Mouse (Mus musculus) liver, embryonic 15.5 days (tissue): ENCODE data around the gene Lamb1. TPM values are rescaled to one million over a fixed set of nuclear protein-coding genes. Genes with fewer than 3 reads are reported as not detected.

Source experiments
- ATAC-seq: fragments of 200-750 bp; cut with Nextera tagmentation; 2 replicates; pipeline ENCODE4 v1.8.0; 2017; ENCODE audit warnings: moderate number of reproducible peaks, mild to moderate bottlenecking, moderate library complexity; ENCODE audit not compliant: insufficient read depth
- H3K27ac ChIP-seq: fragments of 300-500 bp; sonication (generic); replicated peaks from 2 replicates; pipeline ENCODE4 v1.5.1; 2015; ENCODE audit warnings: mild to moderate bottlenecking, inconsistent platforms
- H3K27me3 ChIP-seq: fragments of 300-500 bp; sonication (generic); 2 replicates; pipeline ENCODE4 v1.6.1; 2015; ENCODE audit warnings: mild to moderate bottlenecking, inconsistent platforms
- H3K36me3 ChIP-seq: fragments of 300-500 bp; sonication (generic); replicated peaks from 2 replicates; pipeline ENCODE4 v1.6.1; 2015; ENCODE audit warnings: moderate library complexity, mild to moderate bottlenecking, inconsistent platforms
- H3K4me1 ChIP-seq: fragments of 300-500 bp; sonication (generic); replicated peaks from 2 replicates; pipeline ENCODE4 v1.6.1; 2015; ENCODE audit warnings: inconsistent platforms
- H3K4me2 ChIP-seq: fragments of 300-500 bp; sonication (generic); 2 replicates; pipeline ENCODE4 v1.6.1; 2015; ENCODE audit warnings: moderate library complexity, mild to moderate bottlenecking, inconsistent platforms
- H3K4me3 ChIP-seq: fragments of 300-500 bp; sonication (generic); replicated peaks from 2 replicates; pipeline ENCODE4 v1.5.1; 2015; ENCODE audit warnings: mild to moderate bottlenecking, inconsistent platforms
- H3K9ac ChIP-seq: fragments of 300-500 bp; sonication (generic); 2 replicates; pipeline ENCODE4 v1.6.1; 2015; ENCODE audit warnings: moderate library complexity, mild to moderate bottlenecking, inconsistent platforms
- H3K9me3 ChIP-seq: fragments of 300-500 bp; sonication (generic); replicated peaks from 2 replicates; pipeline ENCODE4 v1.6.1; 2016; ENCODE audit warnings: inconsistent platforms
- WGBS: fragments of 180-500 bp; shearing (Covaris S2); methylation state at CpG from one replicate; pipeline ENCODE4 v1.1.7; 2015; ENCODE audit warnings: mixed read lengths; ENCODE audit not compliant: insufficient replicate concordance; 5-methylcytosine and 5-hydroxymethylcytosine counted together
- polyA plus RNA-seq: library from polyadenylated mRNA; unstranded; fragments of >200 nt; fragmentation: Nextera tagmentation; extraction: Ambion mirVana; gene quantifications from 2 replicates; pipeline ENCODE4 v1.2.1, GENCODE M21; 2015

Gene Lamb1
- polyA plus RNA-seq, 1 experiment from 2014 or later = 4.0 TPM

- no peak for ATAC-seq
- Histone ChIP-seq H3K36me3 (no peaks in the 10 kb centered on the region), H3K4me3 (no peak overlapping the region), H3K27me3 (no peaks in the 10 kb centered on the region), H3K4me2 (no peak overlapping the region), H3K27ac (no peak overlapping the region), H3K9ac (no peak overlapping the region), H3K9me3 (no peaks in the 10 kb centered on the region), H3K4me1 (0 out of 2 replicates have a peak, but pooled peaks cover 4% of the 10 kb centered on the region)
- WGBS = 63% methylated on average over 4 of the region's 4 CpGs
These were observed 18.6 kb downstream of the Lamb1 start for GRCm38 (mm10) chr12:31283617-31284136.

GRCm38 (mm10) chr12:31289046-31289445 is 24.0 kb downstream of the Lamb1 start:
- Histone ChIP-seq H3K9me3 (no peaks in the 10 kb centered on the region), H3K4me3 (no peak overlapping the region), H3K9ac (no peak overlapping the region), H3K4me2 (no peak overlapping the region), H3K27me3 (no peaks in the 10 kb centered on the region), H3K36me3 (peaks cover 3% of the 10 kb centered on the region; the same call in 1 of the 2 replicates), H3K27ac (no peak overlapping the region), H3K4me1 (0 out of 2 replicates have a peak, but pooled peaks cover 4% of the 10 kb centered on the region)
- 77% methylated on average over 10 of the region's 10 CpGs for WGBS
- ATAC-seq = no peak

GRCm38 (mm10) chr12:31290951-31291350 is 25.9 kb downstream of the Lamb1 start:
- Histone ChIP-seq H3K4me2 (no peak overlapping the region), H3K9me3 (no peaks in the 10 kb centered on the region), H3K4me3 (no peak overlapping the region), H3K4me1 (peaks cover 4% of the 10 kb centered on the region; the same call in 1 of the 2 replicates), H3K36me3 (peaks cover 3% of the 10 kb centered on the region; the same call in 1 of the 2 replicates), H3K9ac (no peak overlapping the region), H3K27me3 (no peaks in the 10 kb centered on the region), H3K27ac (no peak overlapping the region)
- no peak for ATAC-seq
- 54% methylated on average over 3 of the region's 3 CpGs for WGBS

GRCm38 (mm10) chr12:31293361-31294142 is 28.5 kb downstream of the Lamb1 start:
- Histone ChIP-seq H3K36me3 (peaks cover 3% of the 10 kb centered on the region; the same call in 1 of the 2 replicates), H3K27ac (no peak overlapping the region), H3K4me1 (peaks cover 4% of the 10 kb centered on the region; the same call in 1 of the 2 replicates), H3K27me3 (no peaks in the 10 kb centered on the region), H3K9me3 (no peaks in the 10 kb centered on the region), H3K9ac (no peak overlapping the region), H3K4me2 (no peak overlapping the region), H3K4me3 (no peak overlapping the region)
- no peak for ATAC-seq
- 38% methylated on average over 15 of the region's 15 CpGs for WGBS

- Histone ChIP-seq H3K9ac (no peak overlapping the region), H3K4me2 (no peak overlapping the region), H3K4me3 (no peak overlapping the region), H3K36me3 (peaks cover under 1% of the 10 kb centered on the region; the same call in 1 of the 2 replicates), H3K27me3 (no peaks in the 10 kb centered on the region), H3K4me1 (peaks cover 4% of the 10 kb centered on the region; the same call in 1 of the 2 replicates), H3K27ac (no peak overlapping the region), H3K9me3 (no peaks in the 10 kb centered on the region)
- ATAC-seq = peak; percentile 70
- WGBS = 61% methylated on average over 10 of the region's 10 CpGs
These were observed 29.5 kb downstream of the Lamb1 start for GRCm38 (mm10) chr12:31294526-31294925.

DNA sequence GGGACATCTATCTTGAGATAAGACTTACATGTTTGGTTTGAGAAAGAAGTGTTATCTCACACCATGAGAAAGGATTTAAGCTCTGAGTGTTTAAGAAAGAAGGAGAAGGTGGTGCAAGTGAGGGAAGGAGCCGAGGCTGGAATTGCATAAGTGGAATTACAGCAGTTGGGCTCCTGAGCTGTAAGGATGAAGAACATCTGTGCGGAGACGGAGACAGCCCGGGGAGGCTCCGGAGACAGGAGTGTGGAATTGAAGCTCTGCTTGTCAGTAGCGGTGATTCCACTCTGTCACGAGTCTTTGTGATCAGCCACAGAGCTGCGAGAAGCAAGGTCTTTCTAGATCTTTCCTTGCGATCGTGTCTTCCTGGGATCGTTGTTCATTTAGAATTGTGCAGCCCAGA is 30.0 kb downstream of the Lamb1 start:
- Histone ChIP-seq H3K4me2 (no peak overlapping the region), H3K9me3 (no peaks in the 10 kb centered on the region), H3K27ac (no peak overlapping the region), H3K36me3 (no peaks in the 10 kb centered on the region), H3K4me1 (peaks cover 4% of the 10 kb centered on the region; the same call in 1 of the 2 replicates), H3K4me3 (no peak overlapping the region), H3K27me3 (no peaks in the 10 kb centered on the region), H3K9ac (no peak overlapping the region)
- WGBS = 73% methylated on average over 11 of the region's 11 CpGs
- ATAC-seq = no peak

DNA sequence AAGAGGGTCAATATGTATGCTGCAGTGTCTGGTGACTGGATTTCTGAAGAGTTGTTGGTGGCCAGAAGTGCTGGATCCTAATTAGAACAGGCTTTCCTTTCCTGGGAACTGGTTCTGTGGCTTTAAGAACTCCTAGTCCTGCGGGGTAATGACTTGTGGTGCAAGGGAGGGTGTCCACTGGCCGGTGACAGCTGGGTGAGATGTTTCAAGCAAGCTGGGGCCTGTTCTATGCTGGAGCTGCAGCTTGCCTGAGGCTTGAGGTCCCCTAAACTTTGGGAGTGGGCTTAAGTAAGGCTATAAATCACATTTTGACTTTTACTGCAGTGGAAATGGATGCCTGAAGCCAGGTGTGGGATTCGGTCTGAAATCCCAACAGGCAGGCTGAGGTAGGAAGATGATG is 30.5 kb downstream of the Lamb1 start:
- no peak overlapping the region for H3K27ac ChIP-seq
- H3K9me3 ChIP-seq = no peaks in the 10 kb centered on the region
- no peaks in the 10 kb centered on the region for H3K27me3 ChIP-seq
- H3K4me2 ChIP-seq = no peak overlapping the region
- H3K36me3 ChIP-seq = no peaks in the 10 kb centered on the region
- H3K4me3 ChIP-seq = no peak overlapping the region
- WGBS = 52% methylated on average over 3 of the region's 3 CpGs
- H3K9ac ChIP-seq = no peak overlapping the region
- H3K4me1 ChIP-seq = peaks cover 4% of the 10 kb centered on the region; the same call in 1 of the 2 replicates
- no peak for ATAC-seq

GRCm38 (mm10) chr12:31296097-31296496 is 31.1 kb downstream of the Lamb1 start:
- H3K4me2 ChIP-seq = no peak overlapping the region
- H3K9ac ChIP-seq = no peak overlapping the region
- H3K4me1 ChIP-seq = peaks cover 4% of the 10 kb centered on the region; the same call in 1 of the 2 replicates
- no peaks in the 10 kb centered on the region for H3K9me3 ChIP-seq
- no peaks in the 10 kb centered on the region for H3K36me3 ChIP-seq
- H3K27me3 ChIP-seq = no peaks in the 10 kb centered on the region
- H3K4me3 ChIP-seq = no peak overlapping the region
- no peak for ATAC-seq
- no peak overlapping the region for H3K27ac ChIP-seq
- 28% methylated on average over 4 of the region's 4 CpGs for WGBS

DNA sequence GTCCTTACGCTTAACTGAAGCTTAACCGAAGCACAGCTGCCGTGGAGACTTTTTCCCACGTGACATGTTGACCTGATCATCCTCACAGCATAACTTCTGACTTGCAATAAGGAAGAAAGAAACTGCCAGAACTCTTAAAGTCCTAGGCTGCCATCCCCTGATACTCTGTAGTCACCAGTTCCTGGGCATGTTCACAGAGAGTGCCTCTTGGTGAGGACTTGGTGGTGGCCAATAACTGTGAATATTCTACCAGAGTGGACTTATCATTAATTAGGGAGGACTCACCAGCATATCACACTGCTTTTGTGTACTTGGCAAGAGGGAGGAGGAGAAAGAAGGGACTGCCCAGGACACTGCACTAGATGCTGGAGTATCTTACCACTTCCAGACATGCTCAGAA is 33.1 kb downstream of the Lamb1 start:
- ATAC-seq = no peak
- Histone ChIP-seq H3K9me3 (no peaks in the 10 kb centered on the region), H3K4me2 (no peak overlapping the region), H3K27me3 (no peaks in the 10 kb centered on the region), H3K36me3 (no peaks in the 10 kb centered on the region), H3K27ac (no peak overlapping the region), H3K4me3 (no peak overlapping the region), H3K9ac (no peak overlapping the region), H3K4me1 (peaks cover 4% of the 10 kb centered on the region; the same call in 1 of the 2 replicates)
- 71% methylated on average over 4 of the region's 4 CpGs for WGBS

GRCm38 (mm10) chr12:31298530-31298929 is 33.5 kb downstream of the Lamb1 start:
- Histone ChIP-seq H3K4me1 (peaks cover 3% of the 10 kb centered on the region; the same call in 1 of the 2 replicates), H3K27ac (no peak overlapping the region), H3K27me3 (no peaks in the 10 kb centered on the region), H3K9me3 (no peaks in the 10 kb centered on the region), H3K4me2 (no peak overlapping the region), H3K4me3 (no peak overlapping the region), H3K36me3 (no peaks in the 10 kb centered on the region), H3K9ac (no peak overlapping the region)
- 68% methylated on average over 8 of the region's 8 CpGs for WGBS
- ATAC-seq = no peak

- Histone ChIP-seq H3K27ac (no peak overlapping the region), H3K4me3 (no peak overlapping the region)
These were observed 34.1 kb downstream of the Lamb1 start for GRCm38 (mm10) chr12:31299126-31299525.

More at GRCm38 (mm10) chr12:31299126-31299525, 34.1 kb downstream of the Lamb1 start:
- ATAC-seq = no peak
- no peak overlapping the region for H3K4me2 ChIP-seq
- H3K9ac ChIP-seq = no peak overlapping the region
- H3K4me1 ChIP-seq = no peaks in the 10 kb centered on the region; the same call in 1 of the 2 replicates
- no peaks in the 10 kb centered on the region for H3K36me3 ChIP-seq
- 73% methylated on average over 3 of the region's 3 CpGs for WGBS
- H3K9me3 ChIP-seq = no peaks in the 10 kb centered on the region
- no peaks in the 10 kb centered on the region for H3K27me3 ChIP-seq
